Mouse (Mus musculus): ENCODE results near the gene Vmn1r95.
"Not testable (repeated sequence)": the region's sequence is repeated elsewhere in the genome, so short reads cannot be mapped to it uniquely, and the experiment has no call there.

The Vmn1r95 gene

DNA sequence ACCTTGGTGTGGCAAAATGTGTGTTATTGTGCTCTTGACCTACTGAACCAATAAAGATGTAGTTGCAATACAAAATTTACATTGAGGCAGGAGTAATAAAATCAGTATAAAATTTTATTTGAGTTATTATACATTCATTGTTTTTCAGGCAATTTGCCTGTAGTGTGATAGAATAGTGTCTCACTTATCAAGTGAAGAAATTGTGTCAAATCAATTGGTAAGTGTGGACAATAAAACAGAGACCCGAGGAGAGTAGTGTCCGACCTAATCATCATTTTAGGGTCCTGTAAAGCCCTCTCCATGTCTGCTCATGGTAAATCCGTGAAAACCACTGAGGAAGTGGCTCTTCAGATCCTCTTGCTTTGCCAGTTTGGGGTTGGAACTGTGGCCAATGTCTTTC, at the start of gene Vmn1r95:
TSS of gene Vmn1r95 (plus strand) at position 301 of the 400 bp plus-strand sequence.
- not testable (repeated sequence) for DNase-seq

DNA sequence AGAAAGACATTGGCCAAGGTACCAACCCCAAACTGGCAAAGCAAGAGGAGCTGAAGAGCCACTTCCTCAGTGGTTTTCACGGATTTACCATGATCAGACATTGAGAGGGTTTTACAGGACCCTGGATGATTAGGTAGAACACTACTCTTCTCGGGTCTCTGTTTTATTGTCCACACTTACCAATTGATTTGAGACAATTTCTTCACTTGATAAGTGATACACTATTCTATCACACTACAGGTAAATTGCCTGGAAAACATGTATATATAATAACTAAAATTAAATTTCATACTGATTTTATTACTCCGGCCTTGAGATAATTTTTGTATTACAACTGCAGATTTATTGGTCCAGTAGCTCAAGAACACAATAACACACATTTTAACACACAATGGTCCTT, 25.2 kb upstream of the Vmn1r95 start, which contains the start of gene Vmn1r94:
TSS of gene Vmn1r94 (minus strand) at position 101 of the 400 bp plus-strand sequence.
- not testable (repeated sequence) for DNase-seq

DNA sequence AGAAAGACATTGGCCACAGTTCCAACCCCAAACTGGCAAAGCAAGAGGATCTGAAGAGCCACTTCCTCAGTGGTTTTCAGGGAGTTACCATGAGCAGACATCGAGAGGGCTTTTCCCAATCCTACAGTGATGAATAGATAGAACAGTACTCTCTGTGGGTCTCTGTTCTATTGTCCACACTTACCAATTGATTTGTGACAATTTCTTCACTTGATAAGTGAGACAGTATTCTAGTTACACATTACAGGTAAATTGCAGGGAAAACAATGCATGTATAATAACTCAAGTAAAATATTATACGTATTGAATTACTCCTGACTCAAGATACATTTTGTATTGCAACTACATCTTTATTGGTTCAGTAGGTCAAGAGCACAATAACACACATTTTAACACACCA, 12.0 kb downstream of the Vmn1r95 start, which contains the start of gene Gm6164:
TSS of gene Gm6164 (minus strand) at position 101 of the 400 bp plus-strand sequence.
- not testable (repeated sequence) for DNase-seq

DNA sequence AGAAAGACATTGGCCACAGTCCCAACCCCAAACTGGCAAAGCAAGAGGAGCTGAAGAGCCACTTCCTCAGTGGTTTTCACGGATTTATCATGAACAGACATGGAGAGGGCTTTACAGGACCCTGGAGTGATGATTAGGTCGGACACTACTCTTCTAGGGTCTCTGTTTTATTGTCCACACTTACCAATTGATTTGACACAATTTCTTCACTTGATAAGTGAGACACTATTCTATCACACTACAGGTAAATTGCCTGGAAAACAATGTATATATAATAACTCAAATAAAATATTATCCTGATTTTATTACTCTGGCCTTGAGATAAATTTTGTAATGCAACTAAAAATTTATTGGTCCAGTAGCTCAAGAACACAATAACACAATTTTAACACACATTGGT, 40.2 kb downstream of the Vmn1r95 start, which contains the start of gene Gm4498:
TSS of gene Gm4498 (minus strand) at position 101 of the 400 bp plus-strand sequence.
- DNase-seq, result not testable (repeated sequence)
